ENCODE assay signal across 9 mouse cellular contexts in the genomic region with DNA sequence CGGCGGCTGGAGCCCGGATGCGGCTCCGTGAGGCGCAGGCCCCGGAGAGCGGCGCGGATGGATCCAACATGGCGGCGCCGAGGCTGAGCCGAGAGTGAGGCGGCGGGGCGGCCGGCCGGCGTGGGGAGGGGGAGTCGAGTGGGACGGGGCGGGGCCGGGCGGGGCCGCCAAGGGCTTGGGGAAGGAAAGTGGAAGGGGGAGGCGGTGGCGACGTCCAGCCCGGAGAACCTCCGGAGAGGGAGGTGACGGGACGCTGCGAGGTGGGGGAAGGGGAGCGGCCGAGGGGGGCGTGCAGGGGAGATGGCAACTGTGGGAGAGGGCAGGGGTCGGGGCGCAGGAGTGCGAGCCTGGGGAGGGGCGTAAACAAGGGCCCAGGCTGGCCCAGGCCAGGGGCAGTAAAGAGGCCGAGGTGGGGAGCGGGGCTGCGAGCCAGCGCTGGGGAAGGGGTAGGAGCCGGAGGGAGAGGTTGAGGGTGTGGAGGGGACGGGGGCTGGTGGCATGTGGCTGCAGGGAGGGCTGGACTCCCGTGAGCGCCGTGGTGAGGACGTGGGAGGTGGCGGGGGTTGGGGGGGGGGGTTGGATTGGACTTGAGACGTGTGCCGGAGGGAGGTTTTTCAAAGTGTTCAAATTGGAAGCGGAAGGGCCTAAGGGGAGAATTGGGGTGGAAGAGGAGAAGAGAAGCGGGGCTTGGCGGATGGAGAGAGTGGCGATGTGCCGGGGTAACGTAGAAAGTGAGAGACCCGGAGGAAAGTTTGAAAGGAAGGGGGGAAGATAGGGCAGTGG. TPM values are rescaled to one million over a fixed set of nuclear protein-coding genes. Genes with fewer than 3 reads are reported as not detected.
DNase-seq lines count a peak whose midpoint lies in the region; ATAC-seq and TF ChIP-seq lines count a peak whose summit lies in the region.
"Had no signal": no experiment of that assay in that cellular context is flagged by ENCODE, and none has a peak within 500 bp of the region (broad histone marks: within the 10 kb centered on the region; RNA-seq: fewer than 3 reads in every experiment).

No protein-coding gene starts in this region.

- H3K27ac ChIP-seq in embryonic fibroblast, embryonic 13.5 days (ENCODE audit: insufficient read depth, low read length), result peak overlapping the region; percentile 92
- peak overlapping the region; percentile 95 for H3K27ac ChIP-seq in hindbrain, embryonic 14.5 days
- H3K27ac ChIP-seq in liver, embryonic 14.5 days, result peak overlapping the region; percentile 83
- peak overlapping the region; percentile 99 for H3K27ac ChIP-seq in neural tube, embryonic 14.5 days (ENCODE audit: low read depth, low read length)

- peak overlapping the region; percentile 87 for H3K4me3 ChIP-seq in embryonic fibroblast, embryonic 13.5 days (ENCODE audit: insufficient read depth, low read length)
- H3K4me3 ChIP-seq in hindbrain, embryonic 14.5 days (replicated peaks; ENCODE audit: low read length), result peak overlapping the region; percentile 89
- H3K4me3 ChIP-seq in liver, embryonic 14.5 days (ENCODE audit: insufficient read depth in 1 of 2, low read depth in 2 of 2, low read length in 2 of 2), result peak overlapping the region; percentile 73 to 82
- peak overlapping the region; percentile 73 for H3K4me3 ChIP-seq in neural tube, embryonic 14.5 days (ENCODE audit: low read depth, low read length)

- peak; percentile 81 for DNase-seq in right cerebral cortex, postnatal 4 days
- DNase-seq in right cerebral cortex, postnatal 36 days (ENCODE audit: low spot score in 2 of 2), result no peak
- DNase-seq in adrenal gland, postnatal 36 days, result peak; percentile 82 to 88
- DNase-seq in hindbrain, embryonic 14.5 days (ENCODE audit: low spot score), result no peak
- DNase-seq in liver, embryonic 14.5 days (ENCODE audit: low read depth in 3 of 3, low spot score in 3 of 3), result no peak
- DNase-seq in c-Kit-positive CD71-positive TER-119-positive erythroid progenitor cells, embryonic 14.5 days (ENCODE audit: low spot score), result no peak

- no peaks in the 10 kb centered on the region for H3K27me3 ChIP-seq in hindbrain, embryonic 14.5 days (ENCODE audit: control insufficient read depth, insufficient read depth, low read length)
- no peaks in the 10 kb centered on the region for H3K27me3 ChIP-seq in liver, embryonic 14.5 days (ENCODE audit: control insufficient read depth, insufficient read depth, low read length)
- peaks cover 2% of the 10 kb centered on the region; the same call in 1 of the 2 replicates for H3K27me3 ChIP-seq in neural tube, embryonic 14.5 days (ENCODE audit: control insufficient read depth, insufficient read depth, low read length)

- peaks cover 14% of the 10 kb centered on the region for H3K36me3 ChIP-seq in hindbrain, embryonic 14.5 days (replicated peaks; ENCODE audit: control insufficient read depth, insufficient read depth)
- no peaks in the 10 kb centered on the region for H3K36me3 ChIP-seq in liver, embryonic 14.5 days (replicated peaks; ENCODE audit: control insufficient read depth, insufficient read depth, low read depth)
- H3K36me3 ChIP-seq in neural tube, embryonic 14.5 days (ENCODE audit: control insufficient read depth, insufficient read depth, low read length), result no peaks in the 10 kb centered on the region; the same call in 1 of the 2 replicates

- no peaks in the 10 kb centered on the region for H3K9me3 ChIP-seq in hindbrain, embryonic 14.5 days (ENCODE audit: control insufficient read depth, low read length)
- H3K9me3 ChIP-seq in liver, embryonic 14.5 days (ENCODE audit: control insufficient read depth, low read length), result no peaks in the 10 kb centered on the region
- H3K9me3 ChIP-seq in neural tube, embryonic 14.5 days (ENCODE audit: control insufficient read depth, low read length), result no peaks in the 10 kb centered on the region

- H3K4me2 ChIP-seq in hindbrain, embryonic 14.5 days (replicated peaks), result peak overlapping the region; percentile 78
- H3K4me2 ChIP-seq in liver, embryonic 14.5 days (ENCODE audit: low read depth), result peak overlapping the region; percentile 84
- H3K4me2 ChIP-seq in neural tube, embryonic 14.5 days (ENCODE audit: low read depth, low read length), result peak overlapping the region; percentile 69

- no peak for TF ChIP-seq EP300 in liver, embryonic 14.5 days (IDR thresholded peaks at IDR 0.05; ENCODE audit: low read depth)

- no peak for TF ChIP-seq CTCF in embryonic fibroblast, embryonic 13.5 days (IDR thresholded peaks at IDR 0.05; ENCODE audit: borderline replicate concordance, insufficient read depth, low read length)
- TF ChIP-seq CTCF in liver, embryonic 14.5 days (IDR thresholded peaks at IDR 0.05; ENCODE audit: low read depth), result no peak

- peak; percentile 88 for ATAC-seq in hindbrain, embryonic 14.5 days (ENCODE audit: low FRiP score)
- ATAC-seq in liver, embryonic 14.5 days (ENCODE audit: insufficient read depth), result peak; percentile 37; the same call in 1 of the 2 replicates
- ATAC-seq in neural tube, embryonic 14.5 days (ENCODE audit: low read depth), result peak; percentile 83

- peak overlapping the region; percentile 81 for H3K9ac ChIP-seq in hindbrain, embryonic 14.5 days
- peak overlapping the region; percentile 96 for H3K9ac ChIP-seq in liver, embryonic 14.5 days (replicated peaks)
- H3K9ac ChIP-seq in neural tube, embryonic 14.5 days (replicated peaks; ENCODE audit: low read depth, low read length), result peak overlapping the region; percentile 95

- peaks cover 7% of the 10 kb centered on the region; the same call in 1 of the 2 replicates for H3K4me1 ChIP-seq in embryonic fibroblast, embryonic 13.5 days (ENCODE audit: control insufficient read depth, insufficient read depth, low read length)
- H3K4me1 ChIP-seq in hindbrain, embryonic 14.5 days (replicated peaks; ENCODE audit: control insufficient read depth, insufficient read depth, low read length), result peaks cover 33% of the 10 kb centered on the region
- peaks cover 13 to 17% of the 10 kb centered on the region in 2 experiments for H3K4me1 ChIP-seq in liver, embryonic 14.5 days (replicated peaks; ENCODE audit: control insufficient read depth in 2 of 2, insufficient read depth in 2 of 2, low read length in 1 of 2)
- H3K4me1 ChIP-seq in neural tube, embryonic 14.5 days (ENCODE audit: control insufficient read depth, insufficient read depth, low read length), result peaks cover 27% of the 10 kb centered on the region

- WGBS in hindbrain, embryonic 14.5 days, result under 1% methylated on average over 49 of the region's 61 CpGs
- WGBS in liver, embryonic 14.5 days (ENCODE audit: insufficient replicate concordance), result 1% methylated on average over 61 of the region's 61 CpGs
- 1% methylated on average over 34 of the region's 61 CpGs for WGBS in neural tube, embryonic 14.5 days

- peak; percentile 73 for TF ChIP-seq POLR2A in embryonic fibroblast, embryonic 13.5 days (IDR thresholded peaks at IDR 0.05; ENCODE audit: low read depth, low read length)

RNA-seq across cellular contexts. Expression of a gene that starts 0.7 kb away (rescaled TPM):
- 10 to 100 TPM; 29.1 to 36.9 TPM for total RNA-seq in adrenal gland, postnatal 36 days (2021)
- polyA plus RNA-seq in embryonic fibroblast, embryonic 13.5 days (2011; ENCODE audit: insufficient read length, low read depth, missing spikeins), result 43.1 and 53.2 TPM in 2 replicates
- polyA plus RNA-seq in hindbrain, embryonic 14.5 days (2014; fragmentation: Nextera tagmentation; extraction: Ambion mirVana), result 45.9 and 49.9 TPM in 2 replicates
- polyA plus RNA-seq in liver, embryonic 14.5 days (2012; rRNA removed), result 15.3 and 15.8 TPM in 2 replicates
- 16.5 and 18.9 TPM in 2 replicates for polyA plus RNA-seq in liver, embryonic 14.5 days (2014; fragmentation: Nextera tagmentation; extraction: Ambion mirVana)
- polyA plus RNA-seq in neural tube, embryonic 14.5 days (2014; fragmentation: Nextera tagmentation; extraction: Ambion mirVana), result 48.0 and 49.7 TPM in 2 replicates

RNA-seq across cellular contexts. Expression of a gene that starts 15.8 kb away (rescaled TPM):
- total RNA-seq in adrenal gland, postnatal 36 days (2021), result 10 to 100 TPM; 79.5 to 79.9 TPM
- polyA plus RNA-seq in embryonic fibroblast, embryonic 13.5 days (2011; ENCODE audit: insufficient read length, low read depth, missing spikeins), result 33.6 and 36.9 TPM in 2 replicates
- 36.6 and 37.8 TPM in 2 replicates for polyA plus RNA-seq in hindbrain, embryonic 14.5 days (2014; fragmentation: Nextera tagmentation; extraction: Ambion mirVana)
- 23.4 and 24.0 TPM in 2 replicates for polyA plus RNA-seq in liver, embryonic 14.5 days (2012; rRNA removed)
- polyA plus RNA-seq in liver, embryonic 14.5 days (2014; fragmentation: Nextera tagmentation; extraction: Ambion mirVana), result 22.1 and 23.3 TPM in 2 replicates
- polyA plus RNA-seq in neural tube, embryonic 14.5 days (2014; fragmentation: Nextera tagmentation; extraction: Ambion mirVana), result 40.2 and 43.5 TPM in 2 replicates

RNA-seq across cellular contexts. Expression of a gene that starts 15.8 kb away (rescaled TPM):
- 100 to 1,000 TPM; 133 to 155 TPM for total RNA-seq in adrenal gland, postnatal 36 days (2021)
- polyA plus RNA-seq in embryonic fibroblast, embryonic 13.5 days (2011; ENCODE audit: insufficient read length, low read depth, missing spikeins), result 97.0 and 103 TPM in 2 replicates
- polyA plus RNA-seq in hindbrain, embryonic 14.5 days (2014; fragmentation: Nextera tagmentation; extraction: Ambion mirVana), result 60.3 and 66.1 TPM in 2 replicates
- 7.9 and 36.2 TPM in 2 replicates for polyA plus RNA-seq in liver, embryonic 14.5 days (2012; rRNA removed)
- 19.9 and 20.7 TPM in 2 replicates for polyA plus RNA-seq in liver, embryonic 14.5 days (2014; fragmentation: Nextera tagmentation; extraction: Ambion mirVana)
- 58.1 and 67.6 TPM in 2 replicates for polyA plus RNA-seq in neural tube, embryonic 14.5 days (2014; fragmentation: Nextera tagmentation; extraction: Ambion mirVana)

RNA-seq across cellular contexts. Expression of a gene that starts 31.0 kb away (rescaled TPM):
- total RNA-seq in adrenal gland, postnatal 36 days (2021), result 1 to 10 TPM in 1 of 2 experiments, under 1 TPM in 1; 0.96 to 4.4 TPM
- polyA plus RNA-seq in embryonic fibroblast, embryonic 13.5 days (2011; ENCODE audit: insufficient read length, low read depth, missing spikeins), result not detected in 2 replicates
- 2.6 and 3.9 TPM in 2 replicates for polyA plus RNA-seq in hindbrain, embryonic 14.5 days (2014; fragmentation: Nextera tagmentation; extraction: Ambion mirVana)
- polyA plus RNA-seq in liver, embryonic 14.5 days (2012; rRNA removed), result 0.27 and 0.39 TPM in 2 replicates
- 0.49 and 0.70 TPM in 2 replicates for polyA plus RNA-seq in liver, embryonic 14.5 days (2014; fragmentation: Nextera tagmentation; extraction: Ambion mirVana)
- polyA plus RNA-seq in neural tube, embryonic 14.5 days (2014; fragmentation: Nextera tagmentation; extraction: Ambion mirVana), result 3.2 and 5.3 TPM in 2 replicates
- total RNA-seq: heart, adult 18-20 months had no signal

RNA-seq across cellular contexts. Expression of a gene that starts 34.8 kb away (rescaled TPM):
- 100 to 1,000 TPM; 162 to 182 TPM for total RNA-seq in adrenal gland, postnatal 36 days (2021)
- polyA plus RNA-seq in embryonic fibroblast, embryonic 13.5 days (2011; ENCODE audit: insufficient read length, low read depth, missing spikeins), result 77.8 and 81.9 TPM in 2 replicates
- 116 and 131 TPM in 2 replicates for polyA plus RNA-seq in hindbrain, embryonic 14.5 days (2014; fragmentation: Nextera tagmentation; extraction: Ambion mirVana)
- polyA plus RNA-seq in liver, embryonic 14.5 days (2012; rRNA removed), result 14.5 and 23.3 TPM in 2 replicates
- 45.8 and 51.6 TPM in 2 replicates for polyA plus RNA-seq in liver, embryonic 14.5 days (2014; fragmentation: Nextera tagmentation; extraction: Ambion mirVana)
- 116 and 124 TPM in 2 replicates for polyA plus RNA-seq in neural tube, embryonic 14.5 days (2014; fragmentation: Nextera tagmentation; extraction: Ambion mirVana)

Comparison
In these comparisons a context has a peak if more than half of its experiments do, and no peak if none do; other contexts are left out.
1. DNase-seq: peak in right cerebral cortex, postnatal 4 days (single experiment) and adrenal gland, postnatal 36 days (2 of 2); none in right cerebral cortex, postnatal 36 days (0 of 2), hindbrain, embryonic 14.5 days (single experiment), liver, embryonic 14.5 days (0 of 3) and c-Kit-positive CD71-positive TER-119-positive erythroid progenitor cells, embryonic 14.5 days (single experiment).
2. ATAC-seq: peak in every context shown above with its lines; median percentile 88 in hindbrain, embryonic 14.5 days; 83 in neural tube, embryonic 14.5 days; 37 in liver, embryonic 14.5 days.
3. Peak in every context shown above with its lines, with median percentiles within 50 percentile points of each other: H3K27ac ChIP-seq, H3K4me3 ChIP-seq, H3K4me2 ChIP-seq and H3K9ac ChIP-seq.